Mouse (Mus musculus): ENCODE data around the gene Vps52. TPM values are rescaled to one million over a fixed set of nuclear protein-coding genes. Genes with fewer than 3 reads are reported as not detected.
A peak's percentile ranks its signal among the peaks of the same experiment; 100 is the strongest.

The Vps52 gene
- total and polyA plus RNA-seq, 3 experiments: 38.1 to 47.8 (median 39.1) TPM

GRCm38 (mm10) chr17:33932970-33933369 lies 22.6 kb upstream of the Vps52 start:
- WGBS: 94% methylated on average over 15 of the region's 15 CpGs
- H3K4me3 ChIP-seq: no peak overlapping the region
- peaks cover 4% of the 10 kb centered on the region; the same call in 1 of the 2 replicates for H3K4me1 ChIP-seq (ENCODE audit: control insufficient read depth, insufficient read depth, low read length)
- no peak for DNase-seq
- no peak overlapping the region for H3K27ac ChIP-seq
- intact Hi-C loops (cut with DNase I): no loop called here
- H3K27me3 ChIP-seq (ENCODE audit: control insufficient read depth, insufficient read depth, low read length): no peaks in the 10 kb centered on the region
- no peak overlapping the region for H3K9ac ChIP-seq (ENCODE audit: low read depth, low read length)
- TF ChIP-seq EP300 (IDR thresholded peaks at IDR 0.05; ENCODE audit: insufficient read depth, low read depth, low read length) (no peak), CTCF (IDR thresholded peaks at IDR 0.05) (no peak), POLR2A (IDR thresholded peaks at IDR 0.05; ENCODE audit: insufficient read depth, low read depth, low read length) (no peak)
- no peaks in the 10 kb centered on the region for H3K79me2 ChIP-seq (replicated peaks; ENCODE audit: control insufficient read depth, insufficient read depth, low read length)
- no peaks in the 10 kb centered on the region; the same call in 1 of the 2 replicates for H3K36me3 ChIP-seq (ENCODE audit: control insufficient read depth, insufficient read depth, low read length)

GRCm38 (mm10) chr17:33935422-33936055 lies 20.1 kb upstream of the Vps52 start:
- Histone ChIP-seq H3K79me2 (replicated peaks; ENCODE audit: control insufficient read depth, insufficient read depth, low read length) (no peaks in the 10 kb centered on the region), H3K4me3 (no peak overlapping the region), H3K27me3 (ENCODE audit: control insufficient read depth, insufficient read depth, low read length) (no peaks in the 10 kb centered on the region), H3K4me1 (ENCODE audit: control insufficient read depth, insufficient read depth, low read length) (peaks cover 3% of the 10 kb centered on the region; the same call in 1 of the 2 replicates), H3K9ac (ENCODE audit: low read depth, low read length) (no peak overlapping the region), H3K27ac (no peak overlapping the region), H3K36me3 (ENCODE audit: control insufficient read depth, insufficient read depth, low read length) (no peaks in the 10 kb centered on the region)
- TF ChIP-seq POLR2A (IDR thresholded peaks at IDR 0.05; ENCODE audit: insufficient read depth, low read depth, low read length) (no peak), CTCF (IDR thresholded peaks at IDR 0.05) (no peak), EP300 (IDR thresholded peaks at IDR 0.05; ENCODE audit: insufficient read depth, low read depth, low read length) (no peak)
- no peak for DNase-seq
- intact Hi-C loops (cut with DNase I): no loop called here
- WGBS: 82% methylated on average over 21 of the region's 21 CpGs

GRCm38 (mm10) chr17:33936993-33937392 lies 18.6 kb upstream of the Vps52 start:
- Histone ChIP-seq H3K27ac (no peak overlapping the region), H3K4me1 (ENCODE audit: control insufficient read depth, insufficient read depth, low read length) (peaks cover 3% of the 10 kb centered on the region; the same call in 1 of the 2 replicates), H3K27me3 (ENCODE audit: control insufficient read depth, insufficient read depth, low read length) (no peaks in the 10 kb centered on the region), H3K79me2 (replicated peaks; ENCODE audit: control insufficient read depth, insufficient read depth, low read length) (no peaks in the 10 kb centered on the region), H3K9ac (ENCODE audit: low read depth, low read length) (no peak overlapping the region), H3K36me3 (ENCODE audit: control insufficient read depth, insufficient read depth, low read length) (no peaks in the 10 kb centered on the region), H3K4me3 (no peak overlapping the region)
- TF ChIP-seq CTCF (IDR thresholded peaks at IDR 0.05): no peak
- TF ChIP-seq EP300 (IDR thresholded peaks at IDR 0.05; ENCODE audit: insufficient read depth, low read depth, low read length): no peak
- 86% methylated on average over 15 of the region's 15 CpGs for WGBS
- intact Hi-C loops (cut with DNase I): no loop called here
- no peak for DNase-seq

- 70% methylated on average over 11 of the region's 11 CpGs for WGBS
- H3K36me3 ChIP-seq (ENCODE audit: control insufficient read depth, insufficient read depth, low read length): no peaks in the 10 kb centered on the region
These were observed 16.8 kb upstream of the Vps52 start for GRCm38 (mm10) chr17:33938783-33939182.

GRCm38 (mm10) chr17:33940206-33940805 lies 15.3 kb upstream of the Vps52 start, which contains the start of the genes Pfdn6 and Wdr46:
Gene Pfdn6, minus strand, starts transcription at chr17:33940343.
Gene Wdr46, plus strand, starts transcription at chr17:33940660.
- under 1% methylated on average over 36 of the region's 36 CpGs for WGBS
- Histone ChIP-seq H3K27ac (peak within 1 kb of the TSS; percentile 92), H3K79me2 (replicated peaks; ENCODE audit: control insufficient read depth, insufficient read depth, low read length) (no peaks in the 10 kb centered on the region), H3K36me3 (ENCODE audit: control insufficient read depth, insufficient read depth, low read length) (no peaks in the 10 kb centered on the region), H3K27me3 (ENCODE audit: control insufficient read depth, insufficient read depth, low read length) (no peaks in the 10 kb centered on the region), H3K4me1 (ENCODE audit: control insufficient read depth, insufficient read depth, low read length) (peaks cover 3% of the 10 kb centered on the region; the same call in 1 of the 2 replicates), H3K4me3 (peak within 1 kb of the TSS; percentile 76), H3K9ac (ENCODE audit: low read depth, low read length) (peak within 1 kb of the TSS; percentile 92)
- intact Hi-C loops (cut with DNase I): loop anchor here (1.0 kb wide), 3 partner anchors 11 to 15 kb away; partner anchors contain the start of genes B3galt4, Rgl2 and Vps52
- no peak for TF ChIP-seq CTCF (IDR thresholded peaks at IDR 0.05)
- peak; percentile 73 for TF ChIP-seq POLR2A (IDR thresholded peaks at IDR 0.05; ENCODE audit: insufficient read depth, low read depth, low read length)
- peak; percentile 14; the same call in 1 of the 2 replicates for TF ChIP-seq EP300 (IDR thresholded peaks at IDR 0.05; ENCODE audit: insufficient read depth, low read depth, low read length)
- peak; percentile 90 to 92 for DNase-seq

More at GRCm38 (mm10) chr17:33938783-33939182, 16.8 kb upstream of the Vps52 start:
- Histone ChIP-seq H3K27me3 (ENCODE audit: control insufficient read depth, insufficient read depth, low read length) (no peaks in the 10 kb centered on the region), H3K4me3 (no peak overlapping the region), H3K79me2 (replicated peaks; ENCODE audit: control insufficient read depth, insufficient read depth, low read length) (no peaks in the 10 kb centered on the region), H3K4me1 (ENCODE audit: control insufficient read depth, insufficient read depth, low read length) (peaks cover 3% of the 10 kb centered on the region; the same call in 1 of the 2 replicates), H3K27ac (no peak overlapping the region), H3K9ac (ENCODE audit: low read depth, low read length) (no peak overlapping the region)
- TF ChIP-seq EP300 (IDR thresholded peaks at IDR 0.05; ENCODE audit: insufficient read depth, low read depth, low read length) (no peak), CTCF (IDR thresholded peaks at IDR 0.05) (no peak), POLR2A (IDR thresholded peaks at IDR 0.05; ENCODE audit: insufficient read depth, low read depth, low read length) (no peak)
- DNase-seq: no peak
- intact Hi-C loops (cut with DNase I): no loop called here

GRCm38 (mm10) chr17:33940981-33941380 lies 14.6 kb upstream of the Vps52 start:
- 2% methylated on average over 26 of the region's 26 CpGs for WGBS
- Histone ChIP-seq H3K27me3 (ENCODE audit: control insufficient read depth, insufficient read depth, low read length) (no peaks in the 10 kb centered on the region), H3K36me3 (ENCODE audit: control insufficient read depth, insufficient read depth, low read length) (no peaks in the 10 kb centered on the region), H3K4me3 (peak overlapping the region; percentile 76), H3K79me2 (replicated peaks; ENCODE audit: control insufficient read depth, insufficient read depth, low read length) (no peaks in the 10 kb centered on the region), H3K9ac (ENCODE audit: low read depth, low read length) (peak overlapping the region; percentile 92), H3K27ac (peak overlapping the region; percentile 92; the same call in 1 of the 2 replicates), H3K4me1 (ENCODE audit: control insufficient read depth, insufficient read depth, low read length) (peaks cover 3% of the 10 kb centered on the region; the same call in 1 of the 2 replicates)
- intact Hi-C loops (cut with DNase I): loop anchor here (1.0 kb wide), 3 partner anchors 10 to 14 kb away; partner anchors contain the start of genes B3galt4, Rgl2 and Vps52
- no peak for TF ChIP-seq EP300 (IDR thresholded peaks at IDR 0.05; ENCODE audit: insufficient read depth, low read depth, low read length)
- no peak for TF ChIP-seq POLR2A (IDR thresholded peaks at IDR 0.05; ENCODE audit: insufficient read depth, low read depth, low read length)
- no peak for TF ChIP-seq CTCF (IDR thresholded peaks at IDR 0.05)
- DNase-seq: no peak

Data from heart, adult 2 months (tissue).